Mouse (Mus musculus) neural tube, embryonic 13.5 days (tissue): ENCODE data around the gene Nol4l. TPM values are rescaled to one million over a fixed set of nuclear protein-coding genes. Genes with fewer than 3 reads are reported as not detected.
A peak's percentile ranks its signal among the peaks of the same experiment; 100 is the strongest.

Experiments used
- ATAC-seq: fragments of 200-750 bp; cut with Nextera tagmentation; 2 replicates; pipeline ENCODE4 v1.8.0; 2017; ENCODE audit warnings: low read depth, mild to moderate bottlenecking, moderate TSS enrichment, moderate library complexity
- H3K27ac ChIP-seq: fragments of 300-500 bp; sonication (generic); replicated peaks from 2 replicates; pipeline ENCODE4 v1.5.1; 2015; ENCODE audit warnings: moderate library complexity, mild to moderate bottlenecking, inconsistent platforms
- H3K27me3 ChIP-seq: fragments of 300-500 bp; sonication (generic); 2 replicates; pipeline ENCODE4 v1.6.1; 2015; ENCODE audit warnings: mild to moderate bottlenecking, inconsistent platforms
- H3K36me3 ChIP-seq: fragments of 300-500 bp; sonication (generic); 2 replicates; pipeline ENCODE4 v1.6.1; 2015; ENCODE audit warnings: mild to moderate bottlenecking, inconsistent platforms
- H3K4me1 ChIP-seq: fragments of 300-500 bp; sonication (generic); replicated peaks from 2 replicates; pipeline ENCODE4 v1.6.1; 2015; ENCODE audit warnings: inconsistent platforms
- H3K4me2 ChIP-seq: fragments of 300-500 bp; sonication (generic); 2 replicates; pipeline ENCODE4 v1.6.1; 2015; ENCODE audit warnings: inconsistent platforms, mild to moderate bottlenecking, moderate library complexity
- H3K4me3 ChIP-seq: fragments of 300-500 bp; sonication (generic); 2 replicates; pipeline ENCODE4 v1.5.1; 2015; ENCODE audit warnings: mild to moderate bottlenecking, inconsistent platforms
- H3K9ac ChIP-seq: fragments of 300-500 bp; sonication (generic); 2 replicates; pipeline ENCODE4 v1.6.1; 2015; ENCODE audit warnings: moderate library complexity, mild to moderate bottlenecking, inconsistent platforms
- H3K9me3 ChIP-seq: fragments of 300-500 bp; sonication (generic); 2 replicates; pipeline ENCODE4 v1.6.1; 2016; ENCODE audit warnings: inconsistent platforms
- WGBS: fragments of 180-500 bp; shearing (Covaris S2); methylation state at CpG from one replicate; pipeline ENCODE4 v1.1.7; 2015; 5-methylcytosine and 5-hydroxymethylcytosine counted together
- polyA plus RNA-seq: library from polyadenylated mRNA; unstranded; fragments of >200 nt; fragmentation: Nextera tagmentation; extraction: Ambion mirVana; gene quantifications from 2 replicates; pipeline ENCODE4 v1.2.1, GENCODE M21; 2015

The Nol4l gene
- 40.8 and 43.3 TPM in 2 replicates for polyA plus RNA-seq

DNA sequence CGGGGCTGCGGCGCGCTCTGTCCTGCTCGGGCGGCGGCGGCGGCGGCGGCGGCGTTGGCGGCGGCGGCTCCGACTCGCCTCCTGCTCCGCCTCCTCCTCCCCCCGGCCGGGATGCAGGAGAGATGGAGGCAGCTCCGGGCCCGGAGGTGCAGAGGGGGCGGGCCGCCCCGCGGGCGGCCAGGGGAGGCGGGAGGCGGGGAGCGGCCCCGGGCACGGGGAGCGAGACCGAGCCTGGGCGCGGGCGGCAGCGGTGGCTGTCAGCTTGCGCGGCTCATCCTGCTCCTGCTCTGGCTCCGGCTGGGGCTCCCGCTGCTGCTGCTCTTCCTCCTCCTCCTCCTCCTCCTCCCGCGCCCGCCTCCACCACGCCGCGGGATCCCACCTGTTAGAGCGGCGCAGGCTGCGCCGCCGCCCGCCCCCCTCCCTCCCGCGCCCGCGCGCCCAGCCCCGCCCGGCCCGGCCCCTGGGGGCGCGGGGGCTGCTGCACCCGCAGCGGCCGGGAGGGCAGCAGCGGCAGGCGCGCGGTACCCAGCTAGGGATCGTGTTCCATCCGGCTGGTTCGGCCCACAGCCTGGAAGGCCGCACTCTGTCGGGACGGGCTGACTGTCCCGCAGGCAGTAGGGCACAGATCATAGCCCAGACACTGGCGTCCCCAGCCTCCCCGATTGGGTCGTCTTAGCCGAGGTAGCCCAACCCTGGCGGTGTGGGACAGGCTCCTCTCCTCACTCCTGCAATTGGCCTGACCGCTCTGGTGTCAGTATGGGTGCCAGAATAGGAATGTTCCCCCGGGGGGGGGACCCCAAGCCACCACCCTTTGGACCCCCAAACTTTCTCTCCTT, at the start of gene Nol4l:
Gene Nol4l (minus strand): TSS at position 41 of the 836 bp plus-strand sequence.
- Histone ChIP-seq H3K4me1 (peaks cover 43% of the 10 kb centered on the region), H3K9me3 (no peaks in the 10 kb centered on the region), H3K27ac (peak within 1 kb of the TSS; percentile 95), H3K4me3 (peak within 1 kb of the TSS; percentile 80), H3K36me3 (no peaks in the 10 kb centered on the region), H3K4me2 (peak within 1 kb of the TSS; percentile 88), H3K9ac (peak within 1 kb of the TSS; percentile 92), H3K27me3 (peaks cover 16% of the 10 kb centered on the region)
- peak; percentile 12 for ATAC-seq
- under 1% methylated on average over 67 of the region's 86 CpGs for WGBS

DNA sequence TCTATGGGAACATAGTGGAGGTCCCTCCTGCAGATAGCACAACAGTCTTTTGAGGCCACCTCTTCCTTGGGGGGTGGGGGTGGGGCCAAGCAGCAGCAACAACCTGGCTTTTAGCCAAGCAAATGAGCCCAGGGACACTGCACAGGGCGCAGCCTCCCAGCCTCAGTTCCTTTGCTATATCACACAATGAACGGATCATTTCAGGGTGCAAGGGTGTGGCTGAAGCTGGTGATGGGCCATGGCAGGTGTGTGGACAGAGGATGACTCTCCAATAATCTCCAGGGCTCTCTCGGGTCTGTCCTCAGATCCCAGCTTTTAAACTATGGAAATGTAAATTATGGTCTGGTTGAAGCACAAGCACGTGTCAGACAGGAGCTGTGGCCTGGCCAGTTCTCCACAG, 47.4 kb upstream of the Nol4l start:
- Histone ChIP-seq H3K9ac (no peak overlapping the region), H3K27ac (no peak overlapping the region), H3K9me3 (no peaks in the 10 kb centered on the region), H3K4me3 (no peak overlapping the region), H3K4me1 (peaks cover 2% of the 10 kb centered on the region; the same call in 1 of the 2 replicates), H3K36me3 (no peaks in the 10 kb centered on the region), H3K27me3 (no peaks in the 10 kb centered on the region), H3K4me2 (no peak overlapping the region)
- WGBS: 40% methylated on average over 4 of the region's 4 CpGs
- ATAC-seq: 0 out of 2 replicates have a peak, but pooled peaks have one; percentile 47

DNA sequence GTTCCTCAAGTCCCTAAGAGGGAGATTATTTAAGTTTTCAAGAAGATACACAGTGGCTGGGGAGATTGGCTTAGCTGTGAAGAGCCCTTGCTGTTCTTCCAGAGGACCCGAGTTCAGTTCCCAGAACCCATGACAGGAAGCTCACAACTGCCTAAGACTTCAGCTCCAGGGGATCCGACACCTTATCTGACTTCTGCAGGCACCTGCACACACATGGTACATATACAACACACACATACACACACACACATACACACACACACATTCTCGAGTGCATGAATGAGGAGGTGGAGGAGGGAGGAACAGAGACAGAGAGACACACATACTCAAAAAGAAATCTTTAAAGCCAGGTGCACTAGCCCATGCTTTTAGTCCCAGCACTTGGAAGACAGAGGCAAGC, 46.4 kb upstream of the Nol4l start:
- H3K9ac ChIP-seq: no peak overlapping the region
- WGBS: 83% methylated on average over 3 of the region's 3 CpGs
- H3K9me3 ChIP-seq: no peaks in the 10 kb centered on the region
- no peak for ATAC-seq
- H3K4me2 ChIP-seq: no peak overlapping the region
- no peak overlapping the region for H3K4me3 ChIP-seq
- H3K27me3 ChIP-seq: no peaks in the 10 kb centered on the region
- peaks cover 2% of the 10 kb centered on the region; the same call in 1 of the 2 replicates for H3K4me1 ChIP-seq
- no peak overlapping the region for H3K27ac ChIP-seq
- H3K36me3 ChIP-seq: no peaks in the 10 kb centered on the region

- H3K4me3 ChIP-seq: no peak overlapping the region
- no peaks in the 10 kb centered on the region for H3K36me3 ChIP-seq
- H3K27ac ChIP-seq: no peak overlapping the region
- H3K4me1 ChIP-seq: peaks cover 2% of the 10 kb centered on the region; the same call in 1 of the 2 replicates
- whole genome bisulfite sequencing: 49% methylated on average over 6 of the region's 6 CpGs
- no peak overlapping the region for H3K4me2 ChIP-seq
- H3K27me3 ChIP-seq: no peaks in the 10 kb centered on the region
- no peak for ATAC-seq
- H3K9me3 ChIP-seq: no peaks in the 10 kb centered on the region
- no peak overlapping the region for H3K9ac ChIP-seq
Observed at GRCm38 (mm10) chr2:153575554-153575953, 45.8 kb upstream of the Nol4l start.

- Histone ChIP-seq H3K36me3 (no peaks in the 10 kb centered on the region), H3K27ac (no peak overlapping the region), H3K9me3 (no peaks in the 10 kb centered on the region), H3K27me3 (no peaks in the 10 kb centered on the region), H3K9ac (no peak overlapping the region), H3K4me2 (no peak overlapping the region), H3K4me3 (no peak overlapping the region), H3K4me1 (peaks cover 2% of the 10 kb centered on the region; the same call in 1 of the 2 replicates)
- WGBS: 92% methylated on average over 9 of the region's 9 CpGs
- no peak for ATAC-seq
Observed at GRCm38 (mm10) chr2:153573101-153573500, 43.3 kb upstream of the Nol4l start.

DNA sequence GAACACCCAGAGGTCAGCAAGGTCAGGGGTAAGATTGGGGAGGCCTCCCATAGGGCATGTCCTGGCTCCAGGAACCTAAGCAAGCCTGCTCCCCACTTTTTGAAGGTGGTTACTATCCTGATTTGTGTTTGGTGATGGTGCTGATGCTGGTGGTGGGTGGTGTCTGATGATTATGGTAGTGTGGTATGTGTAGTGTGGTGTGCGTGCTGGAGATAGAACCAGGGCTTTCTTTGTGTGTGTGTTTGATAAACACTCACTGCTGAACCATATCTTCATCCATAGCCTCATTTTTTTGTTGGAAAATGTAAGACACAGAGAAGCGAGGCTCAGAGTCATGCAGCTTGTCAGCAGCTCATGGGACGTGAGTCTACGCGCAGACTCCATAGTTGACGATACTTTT, 38.8 kb upstream of the Nol4l start:
- H3K4me1 ChIP-seq: no peaks in the 10 kb centered on the region
- H3K36me3 ChIP-seq: no peaks in the 10 kb centered on the region
- H3K4me2 ChIP-seq: no peak overlapping the region
- H3K4me3 ChIP-seq: no peak overlapping the region
- H3K27me3 ChIP-seq: no peaks in the 10 kb centered on the region
- H3K9me3 ChIP-seq: no peaks in the 10 kb centered on the region
- 94% methylated on average over 6 of the region's 6 CpGs for WGBS
- ATAC-seq: no peak
- H3K27ac ChIP-seq: no peak overlapping the region
- no peak overlapping the region for H3K9ac ChIP-seq

GRCm38 (mm10) chr2:153568013-153568412, 38.2 kb upstream of the Nol4l start:
- H3K4me2 ChIP-seq: no peak overlapping the region
- no peak overlapping the region for H3K27ac ChIP-seq
- H3K9ac ChIP-seq: no peak overlapping the region
- H3K4me1 ChIP-seq: no peaks in the 10 kb centered on the region
- no peak overlapping the region for H3K4me3 ChIP-seq
- no peaks in the 10 kb centered on the region for H3K36me3 ChIP-seq
- 81% methylated on average over 4 of the region's 4 CpGs for WGBS
- ATAC-seq: no peak
- no peaks in the 10 kb centered on the region for H3K27me3 ChIP-seq
- no peaks in the 10 kb centered on the region for H3K9me3 ChIP-seq

DNA sequence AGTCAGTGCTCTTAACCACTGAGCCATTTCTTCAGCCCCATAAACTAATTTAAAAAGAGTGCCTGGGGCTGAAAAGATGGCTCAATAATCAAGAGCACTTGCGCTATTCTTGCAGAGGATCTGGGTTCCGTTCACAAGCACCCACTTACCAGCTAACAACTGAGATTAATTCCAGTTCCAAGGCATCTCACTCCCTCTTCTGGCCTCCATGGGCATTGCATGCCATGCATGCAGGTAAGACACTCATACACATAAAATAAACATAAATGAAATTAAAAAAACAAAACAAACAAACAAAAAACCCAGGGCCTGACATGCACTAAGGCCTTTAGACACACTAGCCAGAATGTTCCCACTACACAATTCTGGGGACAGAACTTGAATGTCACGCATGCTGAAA, 34.6 kb upstream of the Nol4l start:
- H3K4me2 ChIP-seq: no peak overlapping the region
- no peak overlapping the region for H3K27ac ChIP-seq
- H3K27me3 ChIP-seq: peaks cover 5% of the 10 kb centered on the region; the same call in 1 of the 2 replicates
- H3K36me3 ChIP-seq: no peaks in the 10 kb centered on the region
- H3K9me3 ChIP-seq: no peaks in the 10 kb centered on the region
- H3K9ac ChIP-seq: no peak overlapping the region
- H3K4me3 ChIP-seq: no peak overlapping the region
- no peak for ATAC-seq
- 83% methylated on average over 3 of the region's 3 CpGs for WGBS
- peaks cover 27% of the 10 kb centered on the region for H3K4me1 ChIP-seq

DNA sequence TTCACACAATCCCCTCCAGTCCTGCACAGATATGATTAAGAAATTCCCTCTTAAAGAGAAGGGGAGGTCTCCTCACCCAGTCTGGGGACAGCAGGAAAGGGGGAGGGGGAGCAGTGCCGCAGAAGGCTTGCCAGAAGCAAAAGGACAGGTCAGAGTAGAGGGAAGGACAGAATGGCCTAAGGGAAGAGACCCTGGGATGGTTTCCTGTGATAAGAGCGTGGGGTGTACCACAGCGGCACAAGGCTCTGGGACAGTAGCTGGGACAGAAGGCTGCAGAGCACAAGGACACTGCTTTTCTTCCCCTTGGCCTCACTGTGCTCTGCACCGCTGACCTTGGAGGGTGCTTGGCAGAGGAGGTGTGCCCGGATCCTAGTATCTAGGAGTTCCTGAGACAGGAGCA, 31.8 kb upstream of the Nol4l start:
- no peak overlapping the region for H3K4me3 ChIP-seq
- ATAC-seq: 0 out of 2 replicates have a peak, but pooled peaks have one; percentile 4
- no peaks in the 10 kb centered on the region for H3K36me3 ChIP-seq
- H3K4me1 ChIP-seq: peaks cover 30% of the 10 kb centered on the region
- 44% methylated on average over 5 of the region's 5 CpGs for WGBS
- H3K9ac ChIP-seq: peak overlapping the region; percentile 62
- H3K9me3 ChIP-seq: no peaks in the 10 kb centered on the region
- peak overlapping the region; percentile 52 for H3K4me2 ChIP-seq
- H3K27ac ChIP-seq: peak overlapping the region; percentile 85
- H3K27me3 ChIP-seq: peaks cover 5% of the 10 kb centered on the region; the same call in 1 of the 2 replicates

DNA sequence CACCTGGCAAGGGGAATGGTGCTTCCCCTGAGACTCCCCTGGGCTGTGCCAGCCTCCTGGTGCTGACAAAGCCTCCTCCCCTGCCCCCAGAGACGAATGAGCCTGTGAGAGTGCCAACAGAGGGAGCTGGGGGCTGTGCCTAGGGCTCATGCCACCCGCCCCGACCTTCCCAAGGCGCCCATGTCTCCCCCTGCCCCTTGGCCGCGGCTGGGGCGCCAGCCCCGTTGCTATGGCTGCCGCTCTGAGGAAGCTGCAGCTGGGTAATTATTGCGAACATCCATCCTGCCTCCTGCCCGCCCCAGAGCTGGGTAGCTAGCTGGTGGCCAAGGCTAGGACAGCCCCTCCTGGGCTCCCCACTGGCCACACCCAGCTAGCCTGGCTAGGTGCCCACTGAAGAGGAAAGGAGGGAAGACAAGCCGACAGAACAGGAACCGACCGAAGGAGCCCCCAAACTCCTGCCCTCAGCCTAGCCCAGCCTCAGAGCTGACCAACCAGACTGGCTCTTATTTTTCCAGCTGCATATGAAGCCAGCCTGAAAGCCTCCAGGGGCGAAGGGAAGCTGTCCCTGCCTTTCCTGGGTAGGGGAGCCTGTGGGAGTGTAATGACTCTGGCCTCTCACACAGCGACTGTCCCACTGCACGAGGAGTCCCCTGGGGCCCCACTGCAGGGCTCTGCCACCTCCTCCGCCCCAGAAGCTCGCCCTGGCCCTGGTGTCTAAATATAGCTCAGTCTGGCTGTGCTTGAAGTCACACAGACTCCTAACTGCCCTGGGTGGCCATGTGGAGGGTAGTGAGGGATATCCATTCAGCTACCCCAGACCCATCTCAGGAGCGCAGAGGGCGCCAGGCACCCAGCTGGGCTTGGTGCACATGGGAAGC, 31.1 kb upstream of the Nol4l start:
- WGBS: 3% methylated on average over 21 of the region's 21 CpGs
- Histone ChIP-seq H3K4me1 (peaks cover 30% of the 10 kb centered on the region), H3K9me3 (no peaks in the 10 kb centered on the region), H3K4me2 (peak overlapping the region; percentile 52), H3K36me3 (no peaks in the 10 kb centered on the region), H3K27me3 (peaks cover 5% of the 10 kb centered on the region; the same call in 1 of the 2 replicates), H3K4me3 (peak overlapping the region; percentile 17), H3K27ac (peak overlapping the region; percentile 85), H3K9ac (peak overlapping the region; percentile 62)
- ATAC-seq: peak; percentile 87

DNA sequence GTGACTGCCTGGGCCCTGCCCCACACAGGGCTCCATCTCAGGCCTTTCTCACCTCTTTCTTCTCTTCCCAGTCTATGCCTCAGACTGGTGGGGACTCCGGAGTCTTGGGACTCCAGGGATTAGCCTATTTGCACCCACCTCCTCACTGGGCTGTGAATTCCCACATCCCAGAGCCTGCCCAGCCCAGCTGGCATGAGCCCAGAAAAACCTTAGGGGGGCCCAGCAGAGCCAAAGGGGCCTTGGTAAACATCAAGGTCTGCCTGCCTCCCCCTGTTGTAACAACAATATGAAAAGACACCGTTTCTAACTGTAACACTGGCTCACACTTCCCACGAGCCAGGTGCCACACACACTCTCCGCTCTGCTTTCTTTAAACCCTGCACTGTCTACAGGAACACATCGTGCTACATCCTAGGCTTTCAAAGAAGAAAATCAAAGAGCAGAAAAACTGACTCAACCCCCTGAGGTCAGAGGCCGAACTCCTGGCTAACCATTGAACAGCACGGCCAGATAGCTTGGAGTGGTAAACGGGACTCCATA, 29.9 kb upstream of the Nol4l start:
- H3K4me2 ChIP-seq: no peak overlapping the region
- H3K27ac ChIP-seq: 0 out of 2 replicates have a peak overlapping the region, but pooled peaks have one; percentile 23
- H3K9me3 ChIP-seq: no peaks in the 10 kb centered on the region
- peaks cover 30% of the 10 kb centered on the region for H3K4me1 ChIP-seq
- H3K36me3 ChIP-seq: no peaks in the 10 kb centered on the region
- no peak overlapping the region for H3K9ac ChIP-seq
- no peak for ATAC-seq
- no peak overlapping the region for H3K4me3 ChIP-seq
- WGBS: 53% methylated on average over 8 of the region's 8 CpGs
- H3K27me3 ChIP-seq: peaks cover 5% of the 10 kb centered on the region; the same call in 1 of the 2 replicates
